Mouse (Mus musculus): ENCODE data around the gene Tnfrsf13c.
A peak's percentile ranks its signal among the peaks of the same experiment; 100 is the strongest.

The Tnfrsf13c gene

DNA sequence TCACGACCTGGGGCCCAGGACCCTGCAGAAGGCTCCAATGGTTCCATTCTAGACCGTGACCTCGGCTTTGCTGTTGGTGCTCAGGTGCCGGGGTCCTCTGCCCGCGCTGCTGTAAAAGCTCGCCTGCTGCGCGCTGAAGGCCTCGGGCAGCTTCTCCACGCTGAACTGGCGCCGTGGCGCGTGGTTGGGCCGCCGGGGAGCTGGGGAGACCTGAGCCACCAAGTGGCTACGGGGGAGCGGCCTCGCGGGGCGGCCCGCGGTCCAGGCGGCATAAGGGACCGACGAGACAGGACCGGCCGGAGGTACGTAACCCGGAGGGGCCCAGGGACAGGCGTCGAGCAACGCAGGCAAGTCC lies 17.1 kb downstream of the Tnfrsf13c start:
- DNase-seq, result no peak

DNA sequence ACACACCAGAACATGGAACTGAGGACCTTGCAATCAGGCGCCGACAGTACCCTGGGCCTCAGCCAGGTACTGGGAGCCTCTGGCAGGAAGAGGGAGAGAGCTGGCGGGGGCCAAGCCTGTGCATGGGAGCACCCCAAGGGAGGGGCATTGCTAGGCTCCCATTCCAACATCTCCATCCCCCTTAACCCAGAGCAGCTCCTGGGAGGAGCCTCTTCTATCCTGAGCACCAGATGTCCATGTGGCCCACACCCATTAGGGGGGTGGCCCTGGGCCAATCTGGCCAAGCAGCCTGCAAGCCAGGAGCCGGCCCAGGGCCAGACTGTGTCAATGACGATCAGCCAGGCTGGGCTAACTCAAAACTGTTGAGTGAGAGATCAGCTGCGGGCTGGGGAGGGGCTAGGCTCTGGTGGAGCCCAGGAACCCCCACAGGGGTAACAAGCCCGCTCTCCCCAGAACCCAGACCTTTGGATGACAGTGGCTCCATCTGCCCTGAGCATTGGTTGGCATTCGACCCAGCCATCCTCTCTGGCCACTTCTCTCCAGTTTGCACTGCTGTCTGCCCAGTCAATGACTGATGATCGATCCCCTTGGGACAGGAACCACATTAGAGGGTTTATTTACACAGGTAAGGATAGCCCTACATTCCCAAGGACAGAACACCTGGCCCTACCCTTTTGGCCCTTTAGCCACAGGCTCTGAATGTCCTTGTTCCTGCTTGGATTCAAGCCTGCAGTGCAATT lies 17.6 kb downstream of the Tnfrsf13c start:
- peak in 1 of 2 experiments; percentile 18 for DNase-seq

DNA sequence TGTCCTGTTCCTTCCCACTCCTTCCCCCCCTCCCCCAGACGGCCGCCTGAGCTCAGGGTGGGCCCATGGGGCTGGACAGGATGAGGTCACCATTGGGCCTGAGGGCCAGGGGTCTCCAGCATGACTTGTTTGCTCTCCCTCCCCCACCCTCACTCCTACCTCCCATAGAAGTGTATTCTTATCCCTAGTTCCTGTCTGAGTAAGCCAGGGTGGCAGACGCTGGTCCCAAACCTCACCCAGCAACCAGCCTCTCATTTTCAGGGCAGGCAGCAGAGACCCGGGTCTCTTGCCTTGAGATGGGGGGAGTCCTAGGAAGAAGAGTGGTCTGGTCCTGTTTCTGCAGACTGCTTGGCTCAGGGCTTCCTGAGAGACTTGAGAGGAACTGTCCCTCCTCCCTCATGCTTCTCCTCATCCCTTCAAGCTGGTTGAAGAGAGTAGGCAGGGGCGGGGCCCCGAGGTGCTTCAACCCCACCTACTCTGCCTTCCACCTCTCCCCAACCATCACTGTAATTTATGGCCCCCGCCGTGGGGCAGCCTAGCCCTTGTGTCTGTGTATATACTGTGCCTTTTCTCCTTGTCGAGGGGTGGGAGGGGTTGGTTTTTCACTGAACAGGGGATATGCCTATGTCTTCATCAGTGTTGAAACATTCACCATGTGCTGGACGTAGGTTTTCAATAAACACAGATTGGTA lies 19.3 kb downstream of the Tnfrsf13c start:
- DNase-seq, result no peak

DNA sequence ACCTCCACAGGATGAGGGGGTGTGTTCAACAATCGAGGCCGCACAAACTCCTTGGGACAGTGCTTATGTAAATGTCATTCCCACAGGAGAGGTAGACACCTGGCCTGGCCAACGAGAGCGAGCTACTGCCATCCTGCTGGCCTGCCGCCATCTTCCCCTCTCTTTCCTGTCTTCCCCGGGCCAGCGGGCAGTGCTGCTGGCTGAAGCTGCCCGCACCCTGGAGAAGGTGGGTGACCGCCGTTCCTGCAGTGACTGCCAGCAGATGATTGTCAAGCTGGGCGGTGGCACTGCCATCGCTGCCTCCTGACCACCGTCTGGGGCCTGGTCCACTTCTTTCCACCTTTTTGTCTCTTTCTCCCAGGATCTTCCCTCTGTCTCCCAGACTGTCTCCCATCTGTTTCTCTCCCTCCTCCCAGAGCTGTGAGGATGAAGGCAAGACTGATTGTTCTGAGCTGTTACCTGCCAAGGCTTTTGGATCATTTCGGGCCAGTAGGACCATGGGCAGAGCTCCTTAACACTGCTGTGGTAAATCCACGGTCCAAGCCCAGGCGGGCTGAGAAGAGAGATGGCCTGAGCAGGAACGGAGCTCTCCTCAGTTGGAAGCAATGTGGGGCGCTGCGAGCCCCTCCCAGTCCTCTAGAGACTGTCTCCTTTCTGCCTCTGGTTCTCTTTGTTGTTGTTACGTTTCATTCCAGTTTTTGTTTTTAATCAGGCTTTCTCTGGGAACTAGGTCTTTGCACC lies 20.4 kb downstream of the Tnfrsf13c start:
- no peak for DNase-seq

DNA sequence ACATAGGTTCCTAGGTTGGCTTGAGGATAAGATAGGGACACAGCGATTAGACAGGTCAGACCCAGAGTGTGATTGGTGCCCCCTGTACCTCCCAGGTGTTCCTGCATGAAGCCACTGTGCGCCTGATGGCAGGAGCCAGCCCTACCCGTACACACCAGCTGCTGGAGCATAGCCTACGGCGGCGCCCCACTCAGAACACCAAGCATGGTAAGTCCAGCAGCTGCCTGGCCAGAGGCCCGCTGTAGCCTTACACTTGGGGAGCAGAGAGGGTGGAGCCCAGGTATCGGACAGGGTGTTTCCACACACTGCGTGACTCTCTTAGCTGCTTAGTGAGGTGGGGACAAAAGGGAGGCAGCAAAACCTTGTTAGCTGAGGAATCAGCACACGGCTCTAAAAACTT lies 21.1 kb downstream of the Tnfrsf13c start:
- DNase-seq, result no peak

GRCm38 (mm10) chr15:82202086-82202485 lies 22.1 kb downstream of the Tnfrsf13c start:
- DNase-seq, result no peak

DNA sequence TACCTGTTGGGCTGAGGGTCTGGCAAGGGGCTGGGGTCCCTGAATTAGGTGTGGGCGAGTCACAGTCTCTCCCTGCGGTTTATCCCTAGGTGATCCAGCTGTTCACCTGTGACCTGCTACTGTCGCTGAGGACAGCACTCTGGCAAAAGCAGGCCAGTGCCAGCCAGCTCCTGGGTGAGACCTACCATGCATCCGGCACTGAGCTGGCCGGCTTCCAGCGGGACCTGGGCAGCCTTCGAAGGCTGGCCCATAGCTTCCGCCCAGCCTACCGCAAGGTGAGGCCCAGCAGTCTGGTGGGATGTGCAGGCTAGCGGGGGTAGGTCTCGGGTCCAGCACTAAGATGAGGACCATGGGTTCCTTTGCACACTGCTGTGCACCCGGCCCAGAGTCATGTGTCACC lies 24.6 kb downstream of the Tnfrsf13c start:
- peak in 1 of 2 experiments; percentile 18 for DNase-seq

DNA sequence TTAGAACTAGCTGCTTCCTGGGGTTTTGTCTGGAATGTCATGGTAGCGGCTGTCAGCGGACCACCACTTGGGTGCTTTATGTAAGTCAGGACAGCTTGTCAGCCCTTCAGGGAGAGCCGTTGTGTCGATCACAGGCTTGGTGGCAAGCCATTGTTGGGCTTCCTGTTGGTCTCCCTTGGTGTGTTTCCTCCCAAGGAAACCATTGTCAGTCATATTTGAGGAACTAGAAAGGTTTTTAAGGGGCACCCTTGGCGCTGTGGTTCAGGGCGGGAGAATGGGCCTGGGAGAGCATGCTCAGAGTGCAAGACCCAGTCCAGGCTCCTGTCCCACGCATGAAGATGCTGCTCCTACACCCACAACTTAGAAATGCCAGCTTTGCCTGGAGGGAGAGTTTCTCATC lies 25.8 kb downstream of the Tnfrsf13c start:
- DNase-seq, result no peak

- no peak for DNase-seq
Observed at GRCm38 (mm10) chr15:82197937-82198336, 26.2 kb downstream of the Tnfrsf13c start.

GRCm38 (mm10) chr15:82197246-82197750 lies 26.9 kb downstream of the Tnfrsf13c start:
- no peak for DNase-seq

DNA sequence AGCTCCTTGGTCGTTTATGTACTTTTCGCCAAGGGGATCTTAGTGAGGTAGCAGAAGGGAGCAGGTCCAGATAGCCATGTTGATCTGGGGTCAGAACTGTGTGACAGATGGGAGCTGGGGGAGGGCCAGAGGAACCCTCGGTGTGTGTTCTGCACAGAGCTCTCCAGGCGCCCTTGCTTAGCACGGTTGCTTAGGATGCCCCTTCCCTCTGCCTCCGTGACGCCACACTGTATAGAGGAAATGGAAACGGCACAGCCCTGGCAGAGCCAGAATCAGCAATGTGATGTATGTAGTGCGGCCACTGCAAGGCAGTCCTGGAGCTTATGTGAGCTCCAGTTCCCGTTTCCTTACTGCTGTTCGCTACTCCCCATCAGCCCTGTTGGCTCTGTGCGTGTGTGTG lies 27.9 kb downstream of the Tnfrsf13c start:
- DNase-seq, result no peak

- DNase-seq, result no peak
Observed at GRCm38 (mm10) chr15:82192617-82193016, 31.6 kb downstream of the Tnfrsf13c start.

GRCm38 (mm10) chr15:82188481-82189240 lies 35.5 kb downstream of the Tnfrsf13c start:
- peak in 1 of 2 experiments; percentile 72 for DNase-seq

- no peak for DNase-seq
Observed at GRCm38 (mm10) chr15:82187924-82188323, 36.2 kb downstream of the Tnfrsf13c start.

GRCm38 (mm10) chr15:82187401-82187800 lies 36.8 kb downstream of the Tnfrsf13c start:
- DNase-seq, result no peak

GRCm38 (mm10) chr15:82186931-82187330 lies 37.2 kb downstream of the Tnfrsf13c start:
- no peak for DNase-seq

DNA sequence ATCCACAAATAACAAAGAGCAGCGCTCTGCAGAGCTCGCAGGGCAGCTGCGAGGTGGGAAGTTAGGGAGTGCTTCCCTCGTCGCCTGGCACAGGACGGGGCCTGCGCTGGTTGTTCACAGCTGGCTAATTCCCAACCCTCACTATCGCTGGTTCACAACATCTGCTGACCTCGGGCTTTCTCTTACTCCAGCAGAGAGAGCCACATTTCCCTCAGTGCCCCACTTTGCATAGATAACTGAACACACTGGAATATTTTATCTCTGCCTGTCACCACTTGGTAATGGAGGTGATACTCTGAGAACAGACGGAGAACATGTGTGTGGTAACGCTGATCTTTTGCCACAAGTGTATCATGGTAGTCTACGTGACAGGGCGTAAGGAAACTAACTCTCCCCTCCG lies 38.0 kb downstream of the Tnfrsf13c start:
- peak in 1 of 2 experiments; percentile 34 for DNase-seq

DNA sequence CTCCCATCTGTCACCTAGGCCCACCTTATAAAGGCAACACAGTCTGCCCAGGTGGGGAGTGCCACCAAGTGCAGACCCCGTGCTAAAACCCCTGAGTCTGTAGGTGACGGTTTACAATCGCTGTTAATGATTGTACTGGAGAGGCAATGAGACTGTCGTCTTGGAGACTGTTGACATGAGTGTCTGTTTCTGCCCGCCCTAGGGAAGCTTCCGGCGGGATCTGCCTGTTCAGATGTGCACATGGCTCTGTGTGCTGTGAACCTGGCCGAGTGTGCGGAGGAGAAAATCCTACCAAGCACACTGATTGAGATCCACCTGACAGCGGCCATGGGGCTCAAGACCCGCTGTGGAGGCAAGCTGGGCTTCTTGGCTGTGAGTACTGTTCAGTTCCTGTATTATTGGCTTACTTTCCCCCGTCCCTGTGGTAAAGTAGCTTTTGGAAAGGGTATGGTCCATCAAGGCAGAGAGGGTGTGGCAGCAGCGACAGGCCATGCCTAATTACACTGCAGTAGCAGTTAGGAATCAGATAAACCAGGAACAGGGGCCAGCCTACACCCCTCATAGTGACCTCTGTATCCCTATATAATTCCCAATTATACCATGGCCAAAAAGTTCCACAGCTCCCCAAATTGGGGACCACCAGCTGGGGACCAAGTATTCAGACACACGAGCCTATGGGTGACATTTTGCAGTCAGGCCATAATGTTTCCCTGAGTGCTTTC lies 38.9 kb downstream of the Tnfrsf13c start:
- peak; percentile 13 to 55 for DNase-seq

DNA sequence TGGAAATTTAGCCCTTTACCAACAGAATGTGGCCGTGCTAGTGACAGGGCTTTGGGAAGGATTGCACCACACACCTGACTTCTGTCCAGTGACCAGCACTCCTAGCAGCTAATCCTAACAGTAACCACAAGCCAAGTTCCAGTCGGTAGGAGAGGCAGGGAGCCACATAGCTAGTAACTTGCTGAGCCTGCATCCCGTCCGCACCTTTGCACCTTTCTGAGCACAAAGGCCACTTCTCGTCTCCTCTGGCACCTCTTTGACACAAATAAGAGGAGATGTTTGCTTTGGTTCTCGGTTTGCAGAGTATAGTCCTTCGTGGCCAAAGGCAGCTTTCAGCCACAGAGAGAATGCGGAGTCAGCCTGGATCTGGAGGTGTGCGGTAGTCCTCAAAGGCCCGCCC lies 39.5 kb downstream of the Tnfrsf13c start:
- peak; percentile 75 to 90 for DNase-seq

DNA sequence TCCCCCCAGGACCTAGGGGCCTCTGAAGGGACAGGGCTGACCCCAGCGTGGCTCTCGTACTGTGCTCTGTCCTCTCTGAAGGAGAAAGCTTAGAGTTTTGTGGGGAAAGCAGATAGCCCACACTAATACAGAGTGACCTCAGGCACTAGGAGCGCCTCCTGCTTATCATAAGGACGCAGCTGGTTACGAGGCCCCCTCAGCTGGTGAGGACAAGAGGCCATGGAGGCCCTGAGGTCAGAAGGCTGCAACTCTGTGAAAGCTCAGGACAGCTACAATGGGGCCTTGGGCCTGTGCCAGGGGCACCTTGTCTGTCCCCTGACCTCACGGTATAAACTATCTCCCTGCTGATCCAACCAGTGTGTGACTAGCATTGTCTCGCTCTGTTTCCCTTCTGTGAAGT lies 40.0 kb downstream of the Tnfrsf13c start:
- peak; percentile 71 to 82 for DNase-seq

DNA sequence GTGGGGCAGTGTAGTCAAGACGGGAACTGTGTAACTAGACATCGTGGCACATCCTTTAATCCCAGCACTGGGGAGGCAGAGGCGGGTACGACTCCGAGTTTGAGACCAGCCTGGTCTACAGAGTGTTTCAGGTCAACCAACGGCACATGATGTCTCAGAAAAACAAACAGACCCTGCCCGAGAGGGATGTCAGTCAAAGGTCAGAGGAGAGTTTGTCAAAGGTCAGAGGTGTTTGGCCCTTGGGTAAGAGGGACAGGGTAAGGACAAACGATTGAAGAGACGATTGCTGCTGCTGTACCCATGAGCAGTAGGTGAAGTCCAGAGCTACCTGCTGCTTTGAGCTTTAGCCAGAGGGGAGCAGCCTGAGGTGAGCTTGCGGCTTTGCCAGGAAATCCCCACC lies 40.6 kb downstream of the Tnfrsf13c start:
- no peak for DNase-seq

GRCm38 (mm10) chr15:82182311-82182710 lies 41.9 kb downstream of the Tnfrsf13c start:
- DNase-seq, result no peak

Data from kidney, postnatal 25 days (tissue).